Mouse (Mus musculus): ENCODE measurements around the gene Gne. TPM values are rescaled to one million over a fixed set of nuclear protein-coding genes. Genes with fewer than 3 reads are reported as not detected.

Gene Gne
- total and polyA plus RNA-seq, 2 experiments from 2014 or later: 24.7 to 44.5 TPM

- H3K9me3 ChIP-seq (ENCODE audit: low read length): no peaks in the 10 kb centered on the region
- no peak overlapping the region for H3K9ac ChIP-seq (replicated peaks; ENCODE audit: low read length)
- whole genome bisulfite sequencing: 36% methylated on average over 2 of the region's 2 CpGs
- H3K36me3 ChIP-seq (ENCODE audit: insufficient read depth, low read length): no peaks in the 10 kb centered on the region
- no peak overlapping the region for H3K27ac ChIP-seq
- H3K4me2 ChIP-seq (ENCODE audit: low read depth, low read length): no peak overlapping the region
- no peak for TF ChIP-seq CTCF (IDR thresholded peaks at IDR 0.05; ENCODE audit: low read depth)
- peaks cover 14% of the 10 kb centered on the region for H3K4me1 ChIP-seq (ENCODE audit: insufficient read depth, low read length)
- no peaks in the 10 kb centered on the region for H3K27me3 ChIP-seq (ENCODE audit: insufficient read depth, low read length)
- no peak overlapping the region for H3K4me3 ChIP-seq (ENCODE audit: low read length)
- no peak for ATAC-seq
- DNase-seq (ENCODE audit: low spot score): no peak
Observed at GRCm38 (mm10) chr4:44010893-44011292, 73.1 kb downstream of the Gne start.

- Histone ChIP-seq H3K36me3 (ENCODE audit: insufficient read depth, low read length) (no peaks in the 10 kb centered on the region), H3K27ac (no peak overlapping the region), H3K4me1 (ENCODE audit: insufficient read depth, low read length) (peaks cover 14% of the 10 kb centered on the region), H3K9me3 (ENCODE audit: low read length) (no peaks in the 10 kb centered on the region), H3K9ac (replicated peaks; ENCODE audit: low read length) (no peak overlapping the region), H3K27me3 (ENCODE audit: insufficient read depth, low read length) (no peaks in the 10 kb centered on the region), H3K4me2 (ENCODE audit: low read depth, low read length) (no peak overlapping the region), H3K4me3 (ENCODE audit: low read length) (no peak overlapping the region)
- ATAC-seq (no peak), DNase-seq (ENCODE audit: low spot score) (no peak)
- 94% methylated on average over 1 of the region's 1 CpGs for WGBS
- TF ChIP-seq CTCF (IDR thresholded peaks at IDR 0.05; ENCODE audit: low read depth): 0 out of 2 replicates have a peak, but pooled peaks have one; percentile 22
Observed at GRCm38 (mm10) chr4:44010176-44010575, 73.8 kb downstream of the Gne start.

GRCm38 (mm10) chr4:44004623-44005409, 79.2 kb downstream of the Gne start:
- Histone ChIP-seq H3K9me3 (ENCODE audit: low read length) (no peaks in the 10 kb centered on the region), H3K4me1 (ENCODE audit: insufficient read depth, low read length) (no peaks in the 10 kb centered on the region), H3K36me3 (ENCODE audit: insufficient read depth, low read length) (no peaks in the 10 kb centered on the region), H3K4me3 (ENCODE audit: low read length) (no peak overlapping the region), H3K4me2 (ENCODE audit: low read depth, low read length) (no peak overlapping the region), H3K9ac (replicated peaks; ENCODE audit: low read length) (no peak overlapping the region), H3K27ac (no peak overlapping the region), H3K27me3 (ENCODE audit: insufficient read depth, low read length) (no peaks in the 10 kb centered on the region)
- ATAC-seq: no peak
- 73% methylated on average over 3 of the region's 3 CpGs for WGBS
- no peak for DNase-seq (ENCODE audit: low spot score)
- no peak for TF ChIP-seq CTCF (IDR thresholded peaks at IDR 0.05; ENCODE audit: low read depth)

GRCm38 (mm10) chr4:44004126-44004525, 79.9 kb downstream of the Gne start, which contains the start of gene Clta:
Clta (plus strand) TSS chr4:44004452.
- H3K9ac ChIP-seq (replicated peaks; ENCODE audit: low read length): no peak within 1 kb of the TSS
- no peak for TF ChIP-seq CTCF (IDR thresholded peaks at IDR 0.05; ENCODE audit: low read depth)
- ATAC-seq (no peak), DNase-seq (ENCODE audit: low spot score) (no peak)
- H3K9me3 ChIP-seq (ENCODE audit: low read length): no peaks in the 10 kb centered on the region
- no peaks in the 10 kb centered on the region for H3K27me3 ChIP-seq (ENCODE audit: insufficient read depth, low read length)
- no peaks in the 10 kb centered on the region for H3K36me3 ChIP-seq (ENCODE audit: insufficient read depth, low read length)
- no peak within 1 kb of the TSS for H3K4me2 ChIP-seq (ENCODE audit: low read depth, low read length)
- no peaks in the 10 kb centered on the region for H3K4me1 ChIP-seq (ENCODE audit: insufficient read depth, low read length)
- 88% methylated on average over 5 of the region's 5 CpGs for WGBS
- no peak within 1 kb of the TSS for H3K4me3 ChIP-seq (ENCODE audit: low read length)
- no peak within 1 kb of the TSS for H3K27ac ChIP-seq

GRCm38 (mm10) chr4:44003622-44004021, 80.4 kb downstream of the Gne start:
- DNase-seq (ENCODE audit: low spot score) (no peak), ATAC-seq (no peak)
- TF ChIP-seq CTCF (IDR thresholded peaks at IDR 0.05; ENCODE audit: low read depth): no peak
- Histone ChIP-seq H3K4me2 (ENCODE audit: low read depth, low read length) (no peak overlapping the region), H3K27ac (no peak overlapping the region), H3K4me3 (ENCODE audit: low read length) (no peak overlapping the region), H3K27me3 (ENCODE audit: insufficient read depth, low read length) (no peaks in the 10 kb centered on the region), H3K4me1 (ENCODE audit: insufficient read depth, low read length) (no peaks in the 10 kb centered on the region), H3K9ac (replicated peaks; ENCODE audit: low read length) (no peak overlapping the region), H3K9me3 (ENCODE audit: low read length) (no peaks in the 10 kb centered on the region), H3K36me3 (ENCODE audit: insufficient read depth, low read length) (no peaks in the 10 kb centered on the region)
- 87% methylated on average over 6 of the region's 6 CpGs for WGBS

- H3K4me3 ChIP-seq (ENCODE audit: low read length): no peak overlapping the region
- DNase-seq (ENCODE audit: low spot score): no peak
- H3K27ac ChIP-seq: no peak overlapping the region
- H3K27me3 ChIP-seq (ENCODE audit: insufficient read depth, low read length): no peaks in the 10 kb centered on the region
- H3K4me1 ChIP-seq (ENCODE audit: insufficient read depth, low read length): no peaks in the 10 kb centered on the region
- no peaks in the 10 kb centered on the region for H3K36me3 ChIP-seq (ENCODE audit: insufficient read depth, low read length)
- TF ChIP-seq CTCF (IDR thresholded peaks at IDR 0.05; ENCODE audit: low read depth): no peak
- no peaks in the 10 kb centered on the region for H3K9me3 ChIP-seq (ENCODE audit: low read length)
- ATAC-seq: no peak
- no peak overlapping the region for H3K9ac ChIP-seq (replicated peaks; ENCODE audit: low read length)
- H3K4me2 ChIP-seq (ENCODE audit: low read depth, low read length): no peak overlapping the region
- WGBS: 77% methylated on average over 2 of the region's 2 CpGs
Observed at GRCm38 (mm10) chr4:43994342-43994741, 89.6 kb downstream of the Gne start.

GRCm38 (mm10) chr4:43993072-43993471, 90.9 kb downstream of the Gne start:
- ATAC-seq: no peak
- H3K9me3 ChIP-seq (ENCODE audit: low read length): no peaks in the 10 kb centered on the region

More at GRCm38 (mm10) chr4:43993072-43993471, 90.9 kb downstream of the Gne start:
- Histone ChIP-seq H3K27me3 (ENCODE audit: insufficient read depth, low read length) (no peaks in the 10 kb centered on the region), H3K36me3 (ENCODE audit: insufficient read depth, low read length) (no peaks in the 10 kb centered on the region), H3K9ac (replicated peaks; ENCODE audit: low read length) (no peak overlapping the region), H3K4me3 (ENCODE audit: low read length) (no peak overlapping the region), H3K27ac (no peak overlapping the region), H3K4me2 (ENCODE audit: low read depth, low read length) (no peak overlapping the region), H3K4me1 (ENCODE audit: insufficient read depth, low read length) (no peaks in the 10 kb centered on the region)
- no peak for TF ChIP-seq CTCF (IDR thresholded peaks at IDR 0.05; ENCODE audit: low read depth)
- 96% methylated on average over 11 of the region's 11 CpGs for WGBS
- no peak for DNase-seq (ENCODE audit: low spot score)

All from hindbrain, postnatal 0 days (tissue).